Mouse (Mus musculus): ENCODE results near the gene Snap29. TPM values are rescaled to one million over a fixed set of nuclear protein-coding genes. Genes with fewer than 3 reads are reported as not detected.

Snap29 gene
- total and polyA plus RNA-seq, 2 experiments from 2014 or later: 16.2 to 42.5 TPM

DNA sequence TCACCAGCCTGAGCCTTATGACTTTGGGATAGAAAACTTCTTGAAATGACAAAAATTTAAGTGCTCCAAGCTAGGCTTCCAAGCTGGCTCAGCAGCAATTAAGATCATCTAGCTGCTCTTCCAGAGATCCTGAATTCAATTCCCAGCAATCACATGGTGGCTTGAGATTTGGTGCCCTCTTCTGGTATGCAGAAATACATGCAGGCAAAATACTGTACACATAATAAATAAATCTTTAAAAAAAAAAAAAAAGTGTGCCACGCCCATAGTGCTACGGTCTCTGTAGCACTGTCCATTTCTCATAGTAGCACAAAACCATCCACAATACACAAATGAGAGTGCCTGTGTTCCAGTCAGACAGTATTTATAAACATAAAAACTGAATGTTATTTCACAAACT lies 26.8 kb downstream of the Snap29 start:
- no peak overlapping the region for H3K27ac ChIP-seq (ENCODE audit: low read depth, low read length)
- no peak overlapping the region for H3K4me3 ChIP-seq (ENCODE audit: low read depth, low read length)
- no peaks in the 10 kb centered on the region for H3K4me1 ChIP-seq (ENCODE audit: insufficient read depth, low read length)
- no peaks in the 10 kb centered on the region for H3K27me3 ChIP-seq (ENCODE audit: insufficient read depth, low read length)
- DNase-seq (ENCODE audit: low spot score): no peak
- peak; percentile 59 for TF ChIP-seq CTCF (IDR thresholded peaks at IDR 0.05)
- WGBS: 92% methylated on average over 2 of the region's 2 CpGs
- ATAC-seq (ENCODE audit: low FRiP score): no peak
- H3K36me3 ChIP-seq (ENCODE audit: insufficient read depth, low read length): peaks cover 10% of the 10 kb centered on the region
- no peak overlapping the region for H3K4me2 ChIP-seq (ENCODE audit: low read depth, low read length, poor library complexity, severe bottlenecking)
- H3K9me3 ChIP-seq (ENCODE audit: low read length): no peaks in the 10 kb centered on the region
- no peak overlapping the region for H3K9ac ChIP-seq (replicated peaks; ENCODE audit: low read length, poor library complexity, severe bottlenecking)

- DNase-seq (ENCODE audit: low spot score): peak; percentile 99
- under 1% methylated on average over 62 of the region's 63 CpGs for WGBS
Measured at GRCm38 (mm10) chr16:17451541-17452372, 46.0 kb downstream of the Snap29 start, which contains the start of gene Crkl. Gene Crkl (plus strand): TSS chr16:17451987.

DNA sequence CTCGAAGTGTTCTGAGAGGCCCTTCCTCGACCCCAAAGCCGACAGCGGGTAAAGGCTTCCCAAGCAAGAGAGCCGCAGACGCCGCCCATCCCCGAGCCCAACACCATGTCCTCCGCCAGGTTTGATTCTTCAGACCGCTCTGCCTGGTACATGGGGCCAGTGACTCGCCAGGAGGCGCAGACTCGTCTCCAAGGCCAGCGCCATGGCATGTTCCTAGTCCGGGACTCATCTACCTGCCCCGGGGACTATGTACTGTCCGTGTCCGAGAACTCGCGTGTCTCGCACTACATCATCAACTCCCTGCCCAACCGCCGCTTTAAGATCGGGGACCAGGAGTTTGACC lies 46.6 kb downstream of the Snap29 start:
- Histone ChIP-seq H3K4me3 (ENCODE audit: low read depth, low read length) (peak overlapping the region; percentile 81), H3K4me2 (ENCODE audit: low read depth, low read length, poor library complexity, severe bottlenecking) (peak overlapping the region; percentile 86), H3K9me3 (ENCODE audit: low read length) (no peaks in the 10 kb centered on the region), H3K27me3 (ENCODE audit: insufficient read depth, low read length) (no peaks in the 10 kb centered on the region), H3K9ac (replicated peaks; ENCODE audit: low read length, poor library complexity, severe bottlenecking) (peak overlapping the region; percentile 88), H3K27ac (ENCODE audit: low read depth, low read length) (peak overlapping the region; percentile 90), H3K36me3 (ENCODE audit: insufficient read depth, low read length) (peaks cover 3% of the 10 kb centered on the region; the same call in 1 of the 2 replicates), H3K4me1 (ENCODE audit: insufficient read depth, low read length) (peaks cover 12% of the 10 kb centered on the region)
- 0 out of 2 replicates have a peak, but pooled peaks have one; percentile 2 for TF ChIP-seq CTCF (IDR thresholded peaks at IDR 0.05)
- under 1% methylated on average over 24 of the region's 24 CpGs for WGBS
- peak; percentile 36 for DNase-seq (ENCODE audit: low spot score)
- peak; percentile 29 for ATAC-seq (ENCODE audit: low FRiP score)

More at GRCm38 (mm10) chr16:17451541-17452372, 46.0 kb downstream of the Snap29 start, which contains the start of gene Crkl:
- H3K36me3 ChIP-seq (ENCODE audit: insufficient read depth, low read length): peaks cover 3% of the 10 kb centered on the region; the same call in 1 of the 2 replicates
- ATAC-seq (ENCODE audit: low FRiP score): peak; percentile 96
- H3K9ac ChIP-seq (replicated peaks; ENCODE audit: low read length, poor library complexity, severe bottlenecking): peak within 1 kb of the TSS; percentile 88
- H3K27ac ChIP-seq (ENCODE audit: low read depth, low read length): peak within 1 kb of the TSS; percentile 90
- no peak for TF ChIP-seq CTCF (IDR thresholded peaks at IDR 0.05)
- no peaks in the 10 kb centered on the region for H3K9me3 ChIP-seq (ENCODE audit: low read length)
- H3K27me3 ChIP-seq (ENCODE audit: insufficient read depth, low read length): no peaks in the 10 kb centered on the region
- H3K4me1 ChIP-seq (ENCODE audit: insufficient read depth, low read length): peaks cover 12% of the 10 kb centered on the region
- H3K4me2 ChIP-seq (ENCODE audit: low read depth, low read length, poor library complexity, severe bottlenecking): peak within 1 kb of the TSS; percentile 86
- H3K4me3 ChIP-seq (ENCODE audit: low read depth, low read length): peak within 1 kb of the TSS; percentile 81

DNA sequence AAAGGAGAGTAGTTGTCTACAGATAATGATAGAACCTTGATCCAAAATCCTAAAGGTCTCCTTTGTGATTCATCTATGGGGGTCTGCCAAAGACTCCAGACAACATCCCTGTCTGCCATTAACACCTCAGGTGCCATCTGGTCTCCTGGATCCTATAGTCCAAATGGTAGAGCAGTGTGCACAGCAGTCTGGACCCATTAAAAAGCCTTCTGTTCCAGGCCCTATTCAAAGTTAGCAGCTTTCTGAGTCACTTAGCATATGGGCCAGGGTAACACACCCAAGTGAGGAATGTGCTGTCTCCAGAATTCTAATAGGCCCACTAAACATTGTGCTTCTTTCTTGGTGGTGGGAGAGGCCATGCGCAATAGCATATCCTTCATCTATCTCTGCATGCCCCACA lies 51.1 kb downstream of the Snap29 start:
- WGBS: 100% methylated on average over 1 of the region's 1 CpGs
- DNase-seq (ENCODE audit: low spot score): no peak
- H3K9ac ChIP-seq (replicated peaks; ENCODE audit: low read length, poor library complexity, severe bottlenecking): no peak overlapping the region
- no peak overlapping the region for H3K4me2 ChIP-seq (ENCODE audit: low read depth, low read length, poor library complexity, severe bottlenecking)
- TF ChIP-seq CTCF (IDR thresholded peaks at IDR 0.05): no peak
- peaks cover 3% of the 10 kb centered on the region; the same call in 1 of the 2 replicates for H3K36me3 ChIP-seq (ENCODE audit: insufficient read depth, low read length)
- no peak overlapping the region for H3K4me3 ChIP-seq (ENCODE audit: low read depth, low read length)
- no peak for ATAC-seq (ENCODE audit: low FRiP score)
- H3K4me1 ChIP-seq (ENCODE audit: insufficient read depth, low read length): peaks cover 12% of the 10 kb centered on the region
- H3K27me3 ChIP-seq (ENCODE audit: insufficient read depth, low read length): no peaks in the 10 kb centered on the region
- H3K27ac ChIP-seq (ENCODE audit: low read depth, low read length): no peak overlapping the region
- no peaks in the 10 kb centered on the region for H3K9me3 ChIP-seq (ENCODE audit: low read length)

DNA sequence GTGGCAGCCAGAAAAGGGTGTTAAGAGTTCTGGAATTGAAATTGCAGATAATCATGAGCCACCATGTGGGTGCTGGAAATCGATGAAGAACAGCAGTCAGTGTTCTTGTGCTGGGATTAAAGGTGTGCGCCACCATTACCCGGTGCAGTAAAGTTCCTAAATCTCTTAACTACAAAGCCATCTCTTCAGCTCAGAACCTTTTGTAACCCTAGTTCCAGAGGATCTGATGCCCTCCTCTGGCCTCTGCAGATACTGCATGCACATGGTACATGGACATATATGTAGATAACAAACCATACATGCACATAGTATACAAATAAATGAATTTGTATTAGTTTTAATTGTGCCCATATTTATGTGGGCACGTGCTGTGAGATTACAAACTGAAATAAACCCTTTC lies 54.5 kb downstream of the Snap29 start:
- Histone ChIP-seq H3K27me3 (ENCODE audit: insufficient read depth, low read length) (no peaks in the 10 kb centered on the region), H3K27ac (ENCODE audit: low read depth, low read length) (no peak overlapping the region), H3K4me1 (ENCODE audit: insufficient read depth, low read length) (peaks cover 5% of the 10 kb centered on the region), H3K4me3 (ENCODE audit: low read depth, low read length) (no peak overlapping the region), H3K4me2 (ENCODE audit: low read depth, low read length, poor library complexity, severe bottlenecking) (no peak overlapping the region), H3K9ac (replicated peaks; ENCODE audit: low read length, poor library complexity, severe bottlenecking) (no peak overlapping the region), H3K36me3 (ENCODE audit: insufficient read depth, low read length) (peaks cover 3% of the 10 kb centered on the region; the same call in 1 of the 2 replicates), H3K9me3 (ENCODE audit: low read length) (no peaks in the 10 kb centered on the region)
- 89% methylated on average over 4 of the region's 4 CpGs for WGBS
- ATAC-seq (ENCODE audit: low FRiP score): no peak
- TF ChIP-seq CTCF (IDR thresholded peaks at IDR 0.05): peak; percentile 56
- peak; percentile 15 for DNase-seq (ENCODE audit: low spot score)

- no peaks in the 10 kb centered on the region for H3K9me3 ChIP-seq (ENCODE audit: low read length)
- 96% methylated on average over 1 of the region's 1 CpGs for WGBS
- no peak overlapping the region for H3K27ac ChIP-seq (ENCODE audit: low read depth, low read length)
- no peak overlapping the region for H3K4me3 ChIP-seq (ENCODE audit: low read depth, low read length)
- no peak overlapping the region for H3K4me2 ChIP-seq (ENCODE audit: low read depth, low read length, poor library complexity, severe bottlenecking)
- no peak overlapping the region for H3K9ac ChIP-seq (replicated peaks; ENCODE audit: low read length, poor library complexity, severe bottlenecking)
- ATAC-seq (ENCODE audit: low FRiP score): no peak
- H3K36me3 ChIP-seq (ENCODE audit: insufficient read depth, low read length): no peaks in the 10 kb centered on the region
- no peak for TF ChIP-seq CTCF (IDR thresholded peaks at IDR 0.05)
- H3K4me1 ChIP-seq (ENCODE audit: insufficient read depth, low read length): no peaks in the 10 kb centered on the region
- no peak for DNase-seq (ENCODE audit: low spot score)
- no peaks in the 10 kb centered on the region for H3K27me3 ChIP-seq (ENCODE audit: insufficient read depth, low read length)
Measured at GRCm38 (mm10) chr16:17461596-17461995, 55.8 kb downstream of the Snap29 start.

All from midbrain, postnatal 0 days (tissue).